Mouse (Mus musculus) midbrain, embryonic 15.5 days (tissue): ENCODE data around the gene Bahd1. TPM values are rescaled to one million over a fixed set of nuclear protein-coding genes. Genes with fewer than 3 reads are reported as not detected.

ENCODE experiments used
- ATAC-seq: fragments of 200-750 bp; cut with Nextera tagmentation; replicated peaks from 2 replicates; pipeline ENCODE4 v1.8.0; 2017; ENCODE audit warnings: moderate TSS enrichment
- H3K27ac ChIP-seq: fragments of 300-500 bp; sonication (generic); 2 replicates; pipeline ENCODE4 v1.5.1; 2015; ENCODE audit warnings: mild to moderate bottlenecking, inconsistent platforms
- H3K27me3 ChIP-seq: fragments of 300-500 bp; sonication (generic); replicated peaks from 2 replicates; pipeline ENCODE4 v1.6.1; 2015; ENCODE audit warnings: inconsistent platforms
- H3K36me3 ChIP-seq: fragments of 300-500 bp; sonication (generic); replicated peaks from 2 replicates; pipeline ENCODE4 v1.6.1; 2015; ENCODE audit warnings: inconsistent platforms
- H3K4me1 ChIP-seq: fragments of 300-500 bp; sonication (generic); 2 replicates; pipeline ENCODE4 v1.6.1; 2015; ENCODE audit warnings: inconsistent platforms
- H3K4me2 ChIP-seq: fragments of 300-500 bp; sonication (generic); 2 replicates; pipeline ENCODE4 v1.6.1; 2015; ENCODE audit warnings: inconsistent platforms, mild to moderate bottlenecking, moderate library complexity
- H3K4me3 ChIP-seq: fragments of 300-500 bp; sonication (generic); 2 replicates; pipeline ENCODE4 v1.5.1; 2015; ENCODE audit warnings: mild to moderate bottlenecking, inconsistent platforms
- H3K9ac ChIP-seq: fragments of 300-500 bp; sonication (generic); 2 replicates; pipeline ENCODE4 v1.6.1; 2015; ENCODE audit warnings: mild to moderate bottlenecking, inconsistent platforms
- H3K9me3 ChIP-seq: fragments of 300-500 bp; sonication (generic); 2 replicates; pipeline ENCODE4 v1.6.1; 2016; ENCODE audit warnings: inconsistent platforms
- WGBS: fragments of 180-500 bp; shearing (Covaris S2); methylation state at CpG from one replicate; pipeline ENCODE4 v1.1.7; 2015; ENCODE audit warnings: mixed read lengths; 5-methylcytosine and 5-hydroxymethylcytosine counted together
- polyA plus RNA-seq: library from polyadenylated mRNA; unstranded; fragments of >200 nt; fragmentation: Nextera tagmentation; extraction: Ambion mirVana; gene quantifications from 2 replicates; pipeline ENCODE4 v1.2.1, GENCODE M21; 2015

The Bahd1 gene
- polyA plus RNA-seq, 1 experiment from 2014 or later = 8.4 TPM

DNA sequence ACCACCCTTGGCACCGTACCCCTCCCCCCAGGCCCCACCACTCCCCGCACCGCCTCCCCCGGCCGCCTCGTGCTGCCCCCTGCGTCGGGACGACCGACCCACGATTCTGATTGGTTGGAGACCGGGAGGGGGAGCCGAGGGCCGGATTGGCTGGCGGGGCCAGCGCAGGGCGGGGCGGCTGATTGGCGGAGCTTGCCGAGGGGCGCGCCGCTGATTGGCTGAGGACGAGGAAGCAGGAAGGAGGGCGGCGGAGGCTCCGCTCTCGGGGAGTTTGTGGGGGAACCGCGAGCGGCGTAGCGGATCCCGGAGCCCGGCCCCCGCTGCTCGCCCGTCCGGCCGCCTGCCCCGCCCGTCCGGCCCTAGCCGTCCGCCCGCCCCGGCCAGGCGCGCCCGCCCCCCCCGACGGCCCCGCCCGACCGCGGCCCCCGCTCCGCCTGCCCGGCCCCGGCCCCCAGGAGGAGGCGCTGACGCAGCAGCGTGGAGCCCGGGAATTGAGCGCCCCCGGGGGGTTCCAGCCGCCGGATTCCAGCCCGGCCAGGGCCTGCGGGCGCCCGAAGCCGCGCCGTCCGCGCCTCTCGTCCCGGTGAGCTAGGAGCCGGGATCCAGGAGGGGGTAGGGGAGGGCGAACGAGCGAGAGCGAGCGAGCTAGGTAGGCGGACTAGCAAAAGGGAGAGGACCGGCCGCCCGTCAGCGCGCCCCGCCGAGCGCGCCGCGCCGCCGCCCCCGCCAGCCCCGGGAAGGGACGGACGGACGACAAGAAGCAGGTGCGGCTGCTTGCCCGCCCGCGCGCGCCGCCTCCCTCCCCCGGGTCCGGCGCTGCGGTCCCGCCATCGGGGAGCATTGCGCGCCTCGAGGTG lies 1.2 kb downstream of the Bahd1 start:
- Histone ChIP-seq H3K4me1 (peaks cover 60% of the 10 kb centered on the region), H3K27ac (peak overlapping the region; percentile 87), H3K4me3 (peak overlapping the region; percentile 94), H3K27me3 (peaks cover 34% of the 10 kb centered on the region), H3K36me3 (no peaks in the 10 kb centered on the region), H3K9me3 (no peaks in the 10 kb centered on the region), H3K4me2 (peak overlapping the region; percentile 96), H3K9ac (peak overlapping the region; percentile 85)
- peak; percentile 93 for ATAC-seq
- under 1% methylated on average over 91 of the region's 120 CpGs for WGBS

GRCm38 (mm10) chr2:118902051-118903025 lies 2.2 kb downstream of the Bahd1 start:
- H3K27ac ChIP-seq = peak overlapping the region; percentile 87
- peaks cover 26% of the 10 kb centered on the region for H3K27me3 ChIP-seq
- under 1% methylated on average over 75 of the region's 106 CpGs for WGBS
- peak overlapping the region; percentile 96 for H3K4me2 ChIP-seq
- H3K9ac ChIP-seq = peak overlapping the region; percentile 85
- H3K4me3 ChIP-seq = peak overlapping the region; percentile 94
- H3K36me3 ChIP-seq = no peaks in the 10 kb centered on the region
- peaks cover 51% of the 10 kb centered on the region for H3K4me1 ChIP-seq
- no peaks in the 10 kb centered on the region for H3K9me3 ChIP-seq
- ATAC-seq = peak; percentile 10

DNA sequence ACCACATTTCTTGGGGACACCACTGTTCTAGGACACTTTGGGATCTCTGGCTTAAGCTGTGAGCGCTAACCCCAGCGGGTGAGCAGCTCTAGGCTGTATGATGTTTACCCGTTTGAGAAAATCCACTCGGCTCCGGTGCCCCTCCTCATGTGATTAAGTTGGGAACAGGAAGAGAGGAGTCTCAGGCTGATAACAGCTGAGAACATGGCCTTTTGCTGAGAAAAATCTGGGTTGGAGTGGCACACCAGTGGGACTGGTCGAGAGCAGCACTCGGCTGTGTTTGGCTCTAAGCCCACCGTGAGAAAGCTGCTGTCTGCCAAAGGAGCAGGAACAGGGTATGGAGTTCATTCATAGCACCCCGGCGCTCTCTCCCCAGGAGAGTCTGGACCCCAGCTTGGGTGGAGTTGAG lies 3.2 kb downstream of the Bahd1 start:
- Histone ChIP-seq H3K27me3 (peaks cover 16% of the 10 kb centered on the region), H3K36me3 (no peaks in the 10 kb centered on the region), H3K27ac (no peak overlapping the region), H3K4me3 (peak overlapping the region; percentile 94), H3K4me2 (peak overlapping the region; percentile 96), H3K9me3 (no peaks in the 10 kb centered on the region), H3K9ac (peak overlapping the region; percentile 85), H3K4me1 (peaks cover 42% of the 10 kb centered on the region)
- 7% methylated on average over 10 of the region's 10 CpGs for WGBS
- no peak for ATAC-seq

- Histone ChIP-seq H3K36me3 (no peaks in the 10 kb centered on the region), H3K9ac (no peak overlapping the region), H3K4me1 (peaks cover 34% of the 10 kb centered on the region), H3K4me3 (no peak overlapping the region), H3K27ac (no peak overlapping the region), H3K4me2 (no peak overlapping the region), H3K9me3 (no peaks in the 10 kb centered on the region), H3K27me3 (no peaks in the 10 kb centered on the region)
- 86% methylated on average over 7 of the region's 7 CpGs for WGBS
- ATAC-seq = no peak
Observed at GRCm38 (mm10) chr2:118905433-118906117, 5.4 kb downstream of the Bahd1 start.

DNA sequence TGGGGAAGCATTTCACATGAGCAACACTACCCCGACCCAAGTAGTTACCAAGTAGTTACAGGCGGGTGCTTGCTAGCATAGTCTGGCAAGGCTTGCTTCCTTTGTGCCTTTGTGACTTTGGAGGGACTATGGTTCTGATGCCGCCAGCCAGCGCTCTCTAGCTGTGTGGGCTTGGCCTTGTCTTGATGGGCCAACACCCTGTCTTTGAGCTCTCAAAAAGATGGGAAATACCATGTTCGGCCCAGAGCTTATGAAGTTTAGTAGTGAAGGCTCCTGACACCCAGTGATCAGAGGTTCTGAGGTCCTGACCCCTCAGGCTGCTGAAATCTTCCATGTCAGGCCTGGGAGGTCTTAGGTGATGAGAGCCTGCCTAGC lies 5.9 kb downstream of the Bahd1 start:
- no peak for ATAC-seq
- no peak overlapping the region for H3K4me3 ChIP-seq
- H3K4me2 ChIP-seq = no peak overlapping the region
- H3K36me3 ChIP-seq = no peaks in the 10 kb centered on the region
- 79% methylated on average over 5 of the region's 5 CpGs for WGBS
- peaks cover 30% of the 10 kb centered on the region for H3K4me1 ChIP-seq
- no peak overlapping the region for H3K27ac ChIP-seq
- H3K27me3 ChIP-seq = no peaks in the 10 kb centered on the region
- H3K9ac ChIP-seq = no peak overlapping the region
- H3K9me3 ChIP-seq = no peaks in the 10 kb centered on the region

- 94% methylated on average over 3 of the region's 3 CpGs for WGBS
- Histone ChIP-seq H3K36me3 (no peaks in the 10 kb centered on the region), H3K9me3 (no peaks in the 10 kb centered on the region), H3K4me3 (no peak overlapping the region), H3K9ac (no peak overlapping the region), H3K4me2 (no peak overlapping the region), H3K4me1 (peaks cover 34% of the 10 kb centered on the region), H3K27me3 (no peaks in the 10 kb centered on the region), H3K27ac (no peak overlapping the region)
- no peak for ATAC-seq
Observed at GRCm38 (mm10) chr2:118907781-118908180, 7.6 kb downstream of the Bahd1 start.

DNA sequence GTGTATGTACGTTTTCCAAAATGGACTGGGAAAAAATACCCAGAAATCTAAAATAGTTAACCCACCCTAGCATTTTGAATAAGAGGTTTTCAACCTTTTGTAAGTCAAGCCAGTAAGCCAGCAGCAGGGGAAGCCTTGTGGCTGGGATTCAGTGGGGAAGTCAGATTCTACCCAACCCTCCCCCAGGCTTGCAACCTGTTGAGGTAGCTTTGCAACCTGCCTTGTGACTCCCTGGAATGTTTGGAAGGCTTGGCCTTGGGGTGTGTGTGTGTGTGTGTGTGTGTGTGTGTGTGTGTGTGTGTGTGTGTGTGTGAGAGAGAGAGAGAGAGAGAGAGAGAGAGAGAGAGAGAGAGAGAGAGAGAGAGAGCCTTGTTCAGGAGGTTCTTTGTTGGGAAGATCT lies 9.0 kb downstream of the Bahd1 start:
- Histone ChIP-seq H3K36me3 (no peaks in the 10 kb centered on the region), H3K9me3 (no peaks in the 10 kb centered on the region), H3K4me1 (peaks cover 34% of the 10 kb centered on the region), H3K27ac (no peak overlapping the region), H3K27me3 (no peaks in the 10 kb centered on the region), H3K4me3 (no peak overlapping the region), H3K4me2 (no peak overlapping the region), H3K9ac (no peak overlapping the region)
- 51% methylated on average over 1 of the region's 1 CpGs for WGBS
- no peak for ATAC-seq

GRCm38 (mm10) chr2:118910605-118911278 lies 10.6 kb downstream of the Bahd1 start:
- no peaks in the 10 kb centered on the region for H3K27me3 ChIP-seq
- no peaks in the 10 kb centered on the region for H3K9me3 ChIP-seq
- no peak overlapping the region for H3K4me3 ChIP-seq
- H3K4me1 ChIP-seq = peaks cover 32% of the 10 kb centered on the region
- H3K9ac ChIP-seq = no peak overlapping the region
- WGBS = 71% methylated on average over 7 of the region's 7 CpGs
- H3K36me3 ChIP-seq = no peaks in the 10 kb centered on the region
- ATAC-seq = no peak
- no peak overlapping the region for H3K4me2 ChIP-seq
- H3K27ac ChIP-seq = no peak overlapping the region

DNA sequence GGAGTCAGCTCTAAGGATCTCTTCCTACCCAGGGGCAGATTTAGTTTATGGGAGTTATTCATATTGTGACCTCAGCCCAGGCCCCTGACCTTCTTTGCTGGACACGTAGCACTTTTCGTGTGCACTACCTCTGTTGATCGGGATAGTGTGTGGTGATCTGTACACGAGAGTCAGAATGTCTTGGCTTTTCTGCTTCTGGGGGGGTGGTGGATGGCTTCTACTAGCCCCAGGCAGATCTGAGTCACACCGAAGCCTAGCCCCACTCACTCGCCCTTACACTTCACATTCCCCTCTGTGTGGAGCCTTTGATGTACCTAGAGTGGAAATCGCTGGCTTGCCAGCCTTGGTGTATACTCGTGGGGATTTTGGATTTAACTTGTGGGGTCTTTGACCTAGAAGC lies 12.5 kb downstream of the Bahd1 start:
- Histone ChIP-seq H3K4me2 (no peak overlapping the region), H3K9me3 (no peaks in the 10 kb centered on the region), H3K4me3 (no peak overlapping the region), H3K27ac (no peak overlapping the region), H3K9ac (no peak overlapping the region), H3K4me1 (peaks cover 27% of the 10 kb centered on the region), H3K27me3 (no peaks in the 10 kb centered on the region), H3K36me3 (peaks cover 6% of the 10 kb centered on the region; the same call in 1 of the 2 replicates)
- 71% methylated on average over 8 of the region's 8 CpGs for WGBS
- ATAC-seq = no peak

DNA sequence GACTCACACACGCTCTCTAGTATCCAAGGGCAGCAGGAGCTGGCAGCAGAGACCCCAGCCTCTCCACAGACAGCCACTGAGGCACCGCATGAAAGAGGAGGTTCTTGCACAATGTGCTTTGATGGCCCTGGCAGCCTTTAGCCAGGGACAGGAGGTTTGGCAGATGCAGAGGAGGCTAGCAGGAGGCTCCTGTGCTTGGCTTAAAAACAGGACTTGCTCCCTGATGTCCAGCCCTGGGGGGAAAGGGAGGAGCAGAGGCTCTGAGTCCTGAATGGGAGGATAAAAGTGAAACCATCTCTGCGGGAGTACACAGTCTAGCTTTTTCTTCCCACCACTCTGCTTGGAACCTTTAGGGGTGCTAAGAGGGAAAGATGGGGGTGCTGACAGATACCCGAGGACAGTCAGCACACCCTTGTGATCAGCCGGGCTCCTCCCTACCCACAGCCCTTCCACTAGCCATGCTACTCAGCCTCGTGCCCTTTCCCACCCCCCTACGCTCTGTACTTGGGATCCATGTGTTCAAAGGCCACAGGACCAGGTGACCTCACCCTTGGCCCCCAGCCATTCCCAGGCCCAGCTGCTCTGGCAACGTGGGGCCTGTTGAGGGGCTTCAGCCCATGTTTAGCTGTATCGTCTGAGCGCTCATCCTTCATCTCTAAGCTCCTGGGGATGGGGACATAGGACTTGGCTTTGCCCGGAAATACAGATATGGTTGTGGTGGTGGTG lies 13.5 kb downstream of the Bahd1 start:
- H3K36me3 ChIP-seq = peaks cover 6% of the 10 kb centered on the region; the same call in 1 of the 2 replicates
- H3K4me2 ChIP-seq = no peak overlapping the region
- H3K27ac ChIP-seq = no peak overlapping the region
- H3K9me3 ChIP-seq = no peaks in the 10 kb centered on the region
- H3K27me3 ChIP-seq = no peaks in the 10 kb centered on the region
- no peak overlapping the region for H3K4me3 ChIP-seq
- H3K4me1 ChIP-seq = peaks cover 27% of the 10 kb centered on the region
- no peak overlapping the region for H3K9ac ChIP-seq
- ATAC-seq = no peak; the same call in 1 of the 2 replicates
- 48% methylated on average over 11 of the region's 11 CpGs for WGBS

DNA sequence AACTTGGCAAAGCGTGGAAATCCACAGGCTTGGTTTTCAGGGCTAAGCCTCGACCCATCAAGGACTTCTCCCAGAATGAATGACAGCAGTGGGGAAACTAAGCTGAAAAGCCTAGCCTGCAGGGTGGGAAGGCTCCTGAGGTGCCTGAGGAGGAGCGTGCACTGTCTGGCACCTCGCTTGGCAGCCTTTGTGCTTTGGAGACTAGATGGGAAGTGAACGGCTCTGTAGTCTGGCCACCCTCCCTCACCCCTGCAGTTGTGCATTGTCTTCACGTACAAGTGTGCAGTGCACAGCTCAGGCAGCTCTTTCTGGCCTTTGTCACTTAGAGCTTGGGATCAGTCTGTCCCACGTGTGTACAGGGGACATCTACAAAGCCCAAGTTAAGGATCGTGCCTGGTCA lies 14.5 kb downstream of the Bahd1 start:
- Histone ChIP-seq H3K27me3 (no peaks in the 10 kb centered on the region), H3K27ac (no peak overlapping the region), H3K9me3 (no peaks in the 10 kb centered on the region), H3K9ac (no peak overlapping the region), H3K4me3 (no peak overlapping the region), H3K36me3 (peaks cover 11% of the 10 kb centered on the region; the same call in 1 of the 2 replicates), H3K4me1 (peaks cover 27% of the 10 kb centered on the region), H3K4me2 (no peak overlapping the region)
- 25% methylated on average over 8 of the region's 8 CpGs for WGBS
- no peak for ATAC-seq
